Mouse (Mus musculus) embryonic facial prominence, embryonic 11.5 days (tissue): Measurements from ENCODE around the gene Alox12. TPM values are rescaled to one million over a fixed set of nuclear protein-coding genes. Genes with fewer than 3 reads are reported as not detected.
A peak's percentile ranks its signal among the peaks of the same experiment; 100 is the strongest.

ENCODE experiments used
- ATAC-seq: fragments of 200-750 bp; cut with Nextera tagmentation; replicated peaks from 2 replicates; pipeline ENCODE4 v1.8.0; 2017; ENCODE audit warnings: low read depth; ENCODE audit not compliant: insufficient number of reproducible peaks, low FRiP score, low TSS enrichment
- DNase-seq: peaks from one replicate; pipeline ENCODE4 v3.0.0-alpha.2; 2015; ENCODE audit warnings: low spot score
- H3K27ac ChIP-seq: fragments of 300-500 bp; sonication (generic); replicated peaks from 2 replicates; pipeline ENCODE4 v1.5.1; 2014; ENCODE audit warnings: mild to moderate bottlenecking, low read depth, low read length, control low read depth
- H3K27me3 ChIP-seq: fragments of 300-500 bp; sonication (generic); 2 replicates; pipeline ENCODE4 v1.6.1; 2014; ENCODE audit warnings: mild to moderate bottlenecking, low read length, moderate library complexity, mixed read lengths; ENCODE audit not compliant: control insufficient read depth, insufficient read depth
- H3K36me3 ChIP-seq: fragments of 300-500 bp; sonication (generic); replicated peaks from 2 replicates; pipeline ENCODE4 v1.6.1; 2014; ENCODE audit warnings: low read depth, mild to moderate bottlenecking, low read length, moderate library complexity, mixed read lengths; ENCODE audit not compliant: control insufficient read depth, insufficient read depth
- H3K4me1 ChIP-seq: fragments of 300-500 bp; sonication (generic); 2 replicates; pipeline ENCODE4 v1.6.1; 2014; ENCODE audit warnings: low read length, mixed read lengths; ENCODE audit not compliant: control insufficient read depth, insufficient read depth
- H3K4me2 ChIP-seq: fragments of 300-500 bp; sonication (generic); 2 replicates; pipeline ENCODE4 v1.6.1; 2014; ENCODE audit warnings: low read depth, mild to moderate bottlenecking, control low read depth, low read length, moderate library complexity
- H3K4me3 ChIP-seq: fragments of 300-500 bp; sonication (generic); 2 replicates; pipeline ENCODE4 v1.5.1; 2014; ENCODE audit warnings: low read depth, low read length, control low read depth
- H3K9ac ChIP-seq: fragments of 300-500 bp; sonication (generic); replicated peaks from 2 replicates; pipeline ENCODE4 v1.6.1; 2014; ENCODE audit warnings: mild to moderate bottlenecking, control low read depth, low read length
- H3K9me3 ChIP-seq: fragments of 300-500 bp; sonication (generic); replicated peaks from 2 replicates; pipeline ENCODE4 v1.6.1; 2016; ENCODE audit warnings: mild to moderate bottlenecking, low read length, inconsistent platforms, mixed read lengths; ENCODE audit not compliant: control insufficient read depth
- WGBS: fragments of 180-500 bp; shearing (Covaris S2); extraction: QIAGEN DNeasy Blood & Tissue Kit; methylation state at CpG from one replicate; pipeline ENCODE4 v1.1.7; 2014; 5-methylcytosine and 5-hydroxymethylcytosine counted together
- polyA plus RNA-seq: library from polyadenylated mRNA; unstranded; fragments of >200 nt; fragmentation: Nextera tagmentation; extraction: Ambion mirVana; gene quantifications from 2 replicates; pipeline ENCODE4 v1.2.1, GENCODE M21; 2014

The Alox12 gene
- 3.2 and 4.1 TPM in 2 replicates for polyA plus RNA-seq

DNA sequence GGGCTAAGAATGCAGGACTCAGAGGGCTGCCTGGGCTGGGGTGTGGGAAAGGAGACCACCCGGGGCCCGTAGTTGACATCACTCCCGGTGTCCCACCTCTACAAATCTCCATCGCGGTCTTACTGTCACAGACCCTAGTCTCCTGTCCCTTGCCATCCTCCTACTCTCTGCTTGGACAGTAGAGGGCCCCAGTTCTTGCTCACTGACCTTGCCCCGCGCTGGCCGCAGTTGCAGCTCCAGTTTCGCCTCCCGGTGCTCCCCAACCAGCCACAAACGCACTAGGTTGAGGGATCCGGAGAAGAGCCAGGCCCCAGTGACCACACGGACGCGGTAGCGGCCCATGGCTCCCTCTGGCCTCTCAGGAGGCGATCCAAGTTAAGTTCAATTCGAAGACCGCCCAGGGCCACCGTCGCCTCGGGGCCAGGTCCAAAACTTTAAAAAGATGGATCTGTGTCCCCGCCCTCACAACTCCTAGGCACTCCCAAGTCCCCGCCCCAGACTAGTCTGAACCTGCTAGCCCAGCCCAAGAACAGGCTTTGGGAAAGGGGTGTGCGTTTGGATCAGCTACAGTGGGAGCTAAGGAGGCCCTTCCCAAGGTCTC, at the start of gene Alox12:
TSS of gene Alox12 (minus strand) at position 423 of the 601 bp plus-strand sequence.
- no peak for ATAC-seq
- peaks cover 29% of the 10 kb centered on the region for H3K27me3 ChIP-seq
- WGBS: under 1% methylated on average over 25 of the region's 25 CpGs
- no peak within 1 kb of the TSS for H3K27ac ChIP-seq
- no peaks in the 10 kb centered on the region for H3K36me3 ChIP-seq
- H3K4me2 ChIP-seq: peak within 1 kb of the TSS; percentile 27
- H3K4me1 ChIP-seq: no peaks in the 10 kb centered on the region; the same call in 1 of the 2 replicates
- H3K9me3 ChIP-seq: no peaks in the 10 kb centered on the region
- DNase-seq: peak; percentile 43
- peak within 1 kb of the TSS; percentile 19 for H3K4me3 ChIP-seq
- H3K9ac ChIP-seq: 0 out of 2 replicates have a peak within 1 kb of the TSS, but pooled peaks have one; percentile 14

DNA sequence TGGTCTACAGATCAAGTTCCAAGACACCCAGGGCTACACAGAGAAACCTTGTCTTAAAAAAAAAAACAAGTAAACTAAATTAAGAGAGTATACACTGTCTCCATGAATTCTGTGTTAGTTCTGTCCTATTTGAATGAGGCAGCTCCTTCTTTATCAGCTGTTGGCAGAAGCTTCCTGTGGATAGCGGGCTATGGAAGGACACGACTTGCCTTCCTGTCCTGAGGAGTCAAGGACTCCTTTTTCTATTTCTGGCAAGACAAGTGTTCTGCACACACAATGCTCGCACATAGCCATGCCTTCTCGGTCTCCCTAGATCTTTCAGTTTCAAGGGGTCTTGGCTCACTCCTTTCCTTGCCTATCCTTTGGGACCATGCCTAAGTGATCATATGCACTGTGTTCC, 47.1 kb upstream of the Alox12 start:
- Histone ChIP-seq H3K4me1 (no peaks in the 10 kb centered on the region), H3K9me3 (no peaks in the 10 kb centered on the region), H3K9ac (no peak overlapping the region), H3K27ac (no peak overlapping the region), H3K4me3 (no peak overlapping the region), H3K27me3 (no peaks in the 10 kb centered on the region), H3K36me3 (no peaks in the 10 kb centered on the region), H3K4me2 (no peak overlapping the region)
- ATAC-seq (no peak), DNase-seq (no peak)
- 78% methylated on average over 4 of the region's 4 CpGs for WGBS

DNA sequence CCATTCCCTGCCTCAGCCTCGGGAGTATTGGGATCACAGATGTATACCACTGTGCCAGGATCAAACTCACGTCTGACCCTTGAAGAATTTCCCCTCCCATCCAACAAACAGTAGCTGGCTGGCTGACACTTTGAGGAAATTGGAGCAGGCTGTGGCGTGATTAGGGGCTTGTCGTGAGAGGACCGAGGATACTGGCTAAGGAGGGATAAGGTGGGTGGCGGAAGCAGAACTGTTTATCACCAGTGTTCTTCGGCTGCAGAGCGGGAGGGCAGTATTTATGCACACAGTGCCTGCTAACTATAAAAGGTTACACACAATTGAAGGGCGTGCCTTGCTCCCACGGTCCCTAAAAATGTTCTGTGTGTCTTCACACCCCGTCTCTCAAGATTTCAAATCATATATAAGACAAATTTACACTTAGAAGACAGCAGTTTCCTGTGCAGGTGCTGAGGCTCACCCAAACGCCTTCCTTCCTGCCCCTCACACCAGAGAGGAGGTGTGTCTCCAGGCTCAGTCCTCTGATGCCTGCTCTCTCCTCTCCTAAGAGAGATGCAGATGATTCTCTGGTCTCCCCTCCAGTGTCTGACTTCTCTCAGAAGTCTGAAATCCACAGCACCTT, 42.8 kb upstream of the Alox12 start:
- Histone ChIP-seq H3K27ac (no peak overlapping the region), H3K4me3 (no peak overlapping the region), H3K36me3 (no peaks in the 10 kb centered on the region), H3K27me3 (no peaks in the 10 kb centered on the region), H3K9me3 (no peaks in the 10 kb centered on the region), H3K4me1 (no peaks in the 10 kb centered on the region), H3K9ac (no peak overlapping the region), H3K4me2 (no peak overlapping the region)
- WGBS: 48% methylated on average over 12 of the region's 12 CpGs
- DNase-seq (no peak), ATAC-seq (no peak)

DNA sequence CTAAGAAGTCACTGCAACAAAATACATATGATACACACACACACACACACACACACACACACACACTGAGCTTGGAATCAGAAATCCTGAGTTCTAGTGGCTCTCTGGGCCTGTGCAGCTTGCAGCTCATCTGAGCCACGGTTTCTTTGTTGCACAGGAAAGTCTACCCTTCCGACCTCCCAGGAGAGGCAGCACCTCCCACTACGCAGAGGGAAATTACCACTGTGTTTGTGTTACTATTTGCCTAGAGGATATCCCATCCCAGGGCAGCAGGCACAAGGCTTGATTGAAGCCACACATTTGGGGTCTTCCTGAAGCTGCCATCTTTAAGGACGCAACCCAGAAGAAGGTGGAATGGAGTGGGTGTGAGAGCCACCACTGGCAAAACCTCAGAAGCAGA, 42.3 kb upstream of the Alox12 start:
- Histone ChIP-seq H3K27ac (no peak overlapping the region), H3K9me3 (no peaks in the 10 kb centered on the region)
- WGBS: 35% methylated on average over 4 of the region's 4 CpGs

DNA sequence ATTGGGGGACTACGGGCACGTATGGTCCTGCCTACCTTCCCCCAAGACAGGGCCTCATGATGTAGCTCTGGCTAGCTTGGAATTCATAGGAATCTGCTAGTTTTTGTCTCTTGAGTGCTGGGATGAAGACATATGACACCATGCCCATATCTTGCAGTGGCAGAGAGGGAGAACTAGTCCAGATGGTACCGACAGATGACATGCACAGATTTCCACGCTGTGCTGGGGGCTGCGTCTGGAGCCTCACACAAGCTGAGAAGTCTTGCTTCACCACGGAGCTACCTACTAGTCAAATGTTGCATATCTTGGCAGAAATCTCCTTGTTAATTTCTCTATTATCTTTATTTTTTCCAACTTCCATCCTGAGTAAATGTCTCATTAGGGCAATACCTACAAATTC, 38.7 kb upstream of the Alox12 start:
- DNase-seq: no peak

More for the DNA sequence above, 42.3 kb upstream of the Alox12 start:
- no peak overlapping the region for H3K4me2 ChIP-seq
- H3K36me3 ChIP-seq: no peaks in the 10 kb centered on the region
- no peak overlapping the region for H3K4me3 ChIP-seq
- DNase-seq (no peak), ATAC-seq (no peak)
- no peaks in the 10 kb centered on the region for H3K27me3 ChIP-seq
- no peak overlapping the region for H3K9ac ChIP-seq
- no peaks in the 10 kb centered on the region for H3K4me1 ChIP-seq

DNA sequence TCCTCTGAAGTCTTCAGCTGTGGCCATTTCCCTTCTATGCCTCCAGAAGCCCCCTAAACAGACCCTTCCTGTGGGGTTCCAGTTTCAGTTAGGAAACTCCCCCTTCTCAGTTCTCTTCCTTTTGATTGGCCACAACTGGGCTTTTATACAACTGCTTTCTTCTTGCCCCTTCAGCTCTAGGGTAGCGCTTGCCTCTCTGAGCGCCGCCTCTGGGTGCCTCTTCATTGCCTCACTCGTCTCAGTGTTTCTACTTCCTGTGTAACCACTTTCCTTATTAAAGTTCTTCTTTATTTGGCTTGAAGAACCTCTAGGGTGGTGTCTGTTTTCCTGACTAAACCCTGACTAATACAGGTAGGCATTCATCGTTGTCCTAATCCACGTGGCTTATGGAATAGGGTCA, 36.1 kb upstream of the Alox12 start:
- Histone ChIP-seq H3K27me3 (no peaks in the 10 kb centered on the region), H3K4me3 (no peak overlapping the region), H3K36me3 (no peaks in the 10 kb centered on the region), H3K4me2 (no peak overlapping the region), H3K9ac (no peak overlapping the region), H3K9me3 (no peaks in the 10 kb centered on the region), H3K4me1 (no peaks in the 10 kb centered on the region), H3K27ac (no peak overlapping the region)
- no peak for ATAC-seq
- DNase-seq: no peak
- 82% methylated on average over 6 of the region's 6 CpGs for WGBS

More for the DNA sequence above, 38.7 kb upstream of the Alox12 start:
- Histone ChIP-seq H3K9me3 (no peaks in the 10 kb centered on the region), H3K36me3 (no peaks in the 10 kb centered on the region), H3K27me3 (no peaks in the 10 kb centered on the region), H3K4me2 (no peak overlapping the region), H3K9ac (no peak overlapping the region), H3K4me1 (no peaks in the 10 kb centered on the region), H3K27ac (no peak overlapping the region), H3K4me3 (no peak overlapping the region)
- 87% methylated on average over 6 of the region's 6 CpGs for WGBS
- no peak for ATAC-seq

DNA sequence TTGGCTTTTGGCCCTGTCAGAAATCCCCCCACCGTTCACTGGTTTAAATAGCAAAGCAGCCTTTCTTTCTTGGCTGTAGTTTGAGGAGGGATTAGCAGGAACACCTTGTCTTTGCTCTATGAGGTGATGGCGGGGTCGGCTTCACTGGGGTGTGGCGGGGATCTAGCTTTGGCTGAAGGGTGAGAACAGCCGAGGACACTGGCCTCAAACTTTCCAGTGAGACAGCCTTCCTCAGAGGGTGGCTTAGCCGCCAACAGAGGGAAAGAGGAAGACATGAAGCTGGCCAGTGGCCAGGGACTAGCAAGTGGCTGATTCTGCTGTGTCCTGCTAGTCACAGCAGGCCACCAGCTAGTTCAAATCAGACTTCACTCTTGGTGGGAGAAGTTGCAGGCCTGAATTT, 34.1 kb upstream of the Alox12 start:
- Histone ChIP-seq H3K9me3 (no peaks in the 10 kb centered on the region), H3K4me3 (no peak overlapping the region), H3K9ac (no peak overlapping the region), H3K36me3 (no peaks in the 10 kb centered on the region), H3K27ac (no peak overlapping the region), H3K4me2 (no peak overlapping the region), H3K4me1 (no peaks in the 10 kb centered on the region), H3K27me3 (no peaks in the 10 kb centered on the region)
- DNase-seq: no peak
- no peak for ATAC-seq
- WGBS: 32% methylated on average over 6 of the region's 6 CpGs

DNA sequence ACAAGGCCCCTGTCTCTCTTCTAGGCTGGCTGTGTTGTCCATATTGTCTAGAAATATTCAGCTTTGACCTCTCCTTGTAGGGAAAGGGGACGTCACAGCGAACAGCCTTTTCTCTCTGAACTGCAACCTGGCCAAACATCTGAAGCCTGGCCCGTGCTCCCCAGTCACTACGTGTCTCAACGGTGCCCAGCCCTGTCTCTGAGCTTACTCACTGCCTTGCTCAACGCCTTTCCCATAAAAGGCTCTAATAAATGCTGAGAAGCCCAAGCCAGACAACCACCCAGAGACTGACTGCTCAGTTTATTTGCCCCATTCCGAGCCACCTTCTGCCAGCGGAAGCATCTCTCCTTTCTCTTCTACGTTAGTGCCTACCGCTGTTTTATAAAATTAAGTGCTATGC, 32.9 kb upstream of the Alox12 start:
- 87% methylated on average over 10 of the region's 10 CpGs for WGBS

More for the DNA sequence above, 32.9 kb upstream of the Alox12 start:
- no peak overlapping the region for H3K4me3 ChIP-seq
- H3K4me1 ChIP-seq: no peaks in the 10 kb centered on the region
- H3K27me3 ChIP-seq: no peaks in the 10 kb centered on the region
- ATAC-seq (no peak), DNase-seq (no peak)
- H3K36me3 ChIP-seq: no peaks in the 10 kb centered on the region
- H3K9me3 ChIP-seq: no peaks in the 10 kb centered on the region
- no peak overlapping the region for H3K27ac ChIP-seq
- H3K4me2 ChIP-seq: no peak overlapping the region
- no peak overlapping the region for H3K9ac ChIP-seq
